Mouse (Mus musculus) right cerebral cortex, postnatal 25 days (tissue): ENCODE data around the gene Rcor1.
A peak's percentile ranks its signal among the peaks of the same experiment; 100 is the strongest.

Experiments
- DNase-seq: peaks from one replicate; pipeline ENCODE4 v3.0.0; 2022

Gene Rcor1

DNA sequence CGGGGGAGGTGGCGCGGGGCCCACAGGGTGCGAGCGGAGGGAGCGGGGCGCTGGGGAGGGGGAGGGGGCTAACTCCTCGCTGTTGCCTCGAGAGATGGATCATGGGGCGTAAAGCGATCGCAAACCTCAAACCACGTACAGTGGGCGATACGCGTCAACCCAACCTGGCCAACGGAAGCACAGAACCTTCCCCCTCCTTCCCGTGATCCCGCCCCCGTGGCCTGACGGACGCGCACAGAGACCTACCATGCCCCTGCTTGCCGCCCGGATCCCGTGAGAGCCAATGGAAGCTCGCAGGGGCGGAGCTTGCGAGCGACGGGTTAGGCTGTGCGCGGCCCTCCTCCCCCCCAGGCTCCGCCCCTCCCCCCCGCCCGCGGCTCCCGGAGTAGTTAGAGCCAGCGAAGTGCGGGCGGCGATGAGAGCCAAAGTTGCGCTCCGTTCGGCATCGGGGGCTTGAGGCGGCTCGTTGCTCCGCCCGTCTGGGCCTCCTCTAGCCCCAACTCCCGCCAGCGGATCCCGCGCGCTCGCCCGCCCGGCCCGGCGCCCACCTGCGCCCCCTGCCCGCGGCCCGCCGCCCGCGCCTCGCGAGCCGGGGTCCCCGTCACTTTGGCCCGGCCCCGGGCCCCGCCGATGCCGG lies at the start of gene Rcor1:
Rcor1 (plus strand) TSS at position 376 of the 637 bp plus-strand sequence.
- DNase-seq: peak; percentile 99

GRCm38 (mm10) chr12:110989409-110989808 lies 49.7 kb upstream of the Rcor1 start:
- DNase-seq: no peak

- no peak for DNase-seq
Measured at GRCm38 (mm10) chr12:110990500-110990899, 48.7 kb upstream of the Rcor1 start.

- DNase-seq: peak; percentile 32
Measured at GRCm38 (mm10) chr12:110991361-110992127, 47.6 kb upstream of the Rcor1 start.

DNA sequence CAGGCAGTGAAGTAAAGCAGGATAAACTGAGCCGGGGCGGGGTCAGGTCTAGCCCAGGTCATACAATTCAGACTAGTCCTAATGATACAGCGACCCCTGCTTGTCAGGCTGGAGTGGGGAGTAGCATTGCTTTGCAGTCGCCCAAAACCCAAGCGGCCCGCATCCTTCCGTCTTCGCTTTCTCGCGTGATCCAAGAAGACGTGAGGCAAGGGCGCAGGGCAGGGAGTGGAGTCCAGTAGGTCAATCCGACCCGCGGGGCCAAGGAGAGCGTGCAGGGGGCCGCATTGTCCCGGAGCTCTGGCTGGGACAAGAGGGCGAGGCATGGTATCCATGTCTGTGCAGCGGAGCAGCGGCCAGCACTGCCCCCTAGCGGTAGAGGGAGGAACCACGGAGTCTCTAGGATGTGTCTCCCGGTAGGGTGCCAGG lies 47.0 kb upstream of the Rcor1 start:
- DNase-seq: peak; percentile 81

GRCm38 (mm10) chr12:110992771-110993170 lies 46.4 kb upstream of the Rcor1 start:
- no peak for DNase-seq

GRCm38 (mm10) chr12:110993226-110993625 lies 45.9 kb upstream of the Rcor1 start:
- DNase-seq: no peak

DNA sequence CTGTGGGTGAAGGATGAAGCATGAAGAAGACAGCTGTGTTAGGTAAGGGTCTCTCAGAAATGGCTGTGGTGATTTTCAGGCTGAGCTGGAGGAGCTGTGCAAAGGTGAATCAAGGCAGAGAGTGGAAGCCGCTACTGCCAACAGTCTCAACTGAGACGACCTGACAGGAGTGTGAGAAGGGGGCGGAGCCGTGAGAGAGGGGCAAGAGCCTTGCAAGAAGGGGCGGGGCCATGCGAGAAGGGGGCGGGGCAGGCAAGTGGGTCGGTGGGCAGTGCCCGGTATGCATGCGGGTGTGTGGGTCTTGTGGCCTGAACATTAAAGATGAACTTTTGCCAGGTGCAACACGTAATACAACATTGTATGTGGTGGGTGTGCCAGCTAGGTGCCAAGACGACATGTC lies 44.5 kb upstream of the Rcor1 start:
- DNase-seq: no peak

DNA sequence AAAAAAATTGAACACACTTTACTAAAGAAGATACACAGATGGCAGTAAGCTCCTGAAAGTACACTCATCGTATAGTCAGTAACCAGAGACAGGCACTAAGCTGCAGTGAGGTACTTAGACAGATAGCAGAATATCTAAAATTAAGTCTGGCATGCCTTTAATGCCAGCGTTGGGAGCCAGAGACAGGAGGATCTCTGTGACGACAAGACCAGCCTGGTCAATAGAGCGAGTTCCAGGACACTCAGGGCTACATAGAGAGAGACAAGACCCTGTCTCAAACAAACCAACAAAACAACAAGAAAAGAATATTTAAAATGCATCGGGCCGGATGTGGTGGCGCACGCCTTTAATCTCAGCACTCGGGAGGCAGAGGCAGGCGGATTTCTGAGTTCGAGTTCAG lies 41.1 kb upstream of the Rcor1 start:
- DNase-seq: no peak

DNA sequence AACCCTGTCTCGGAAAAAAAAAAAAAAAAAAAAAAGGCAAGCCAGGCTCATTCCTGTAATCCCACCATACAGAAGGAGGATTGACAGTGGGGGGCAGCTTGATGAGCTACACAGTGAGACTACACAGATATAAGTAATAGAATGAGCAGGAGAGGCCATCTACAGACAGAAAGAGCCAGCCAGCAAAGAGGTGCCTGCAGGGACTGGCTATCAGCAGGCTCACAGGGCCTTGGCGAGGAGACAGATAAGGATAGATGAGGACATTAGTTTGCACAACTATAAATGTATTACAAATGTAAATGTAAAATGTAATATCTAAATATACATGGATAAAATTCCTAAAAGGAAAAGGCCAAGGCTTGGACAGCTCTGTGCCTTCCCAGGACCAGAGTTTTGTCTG lies 39.3 kb upstream of the Rcor1 start:
- DNase-seq: no peak

DNA sequence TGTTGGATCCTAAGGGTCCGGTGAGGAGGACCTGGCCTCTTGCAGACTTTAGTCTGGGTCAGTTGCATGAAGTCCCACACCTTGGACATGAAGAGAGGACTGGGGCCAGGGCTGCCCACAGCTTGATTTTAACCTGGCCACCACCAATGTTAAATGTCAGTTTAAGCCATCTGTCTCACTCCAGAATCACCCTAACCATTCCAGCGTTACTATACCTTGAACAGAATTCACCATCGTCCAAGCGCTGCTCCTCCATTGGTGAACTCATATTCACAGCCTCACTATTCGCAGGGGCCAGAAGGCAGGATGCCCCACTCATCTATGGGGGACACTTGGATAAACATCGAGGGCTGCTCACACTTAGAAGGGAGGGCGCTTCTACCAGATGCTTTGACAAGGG lies 38.2 kb upstream of the Rcor1 start:
- no peak for DNase-seq

DNA sequence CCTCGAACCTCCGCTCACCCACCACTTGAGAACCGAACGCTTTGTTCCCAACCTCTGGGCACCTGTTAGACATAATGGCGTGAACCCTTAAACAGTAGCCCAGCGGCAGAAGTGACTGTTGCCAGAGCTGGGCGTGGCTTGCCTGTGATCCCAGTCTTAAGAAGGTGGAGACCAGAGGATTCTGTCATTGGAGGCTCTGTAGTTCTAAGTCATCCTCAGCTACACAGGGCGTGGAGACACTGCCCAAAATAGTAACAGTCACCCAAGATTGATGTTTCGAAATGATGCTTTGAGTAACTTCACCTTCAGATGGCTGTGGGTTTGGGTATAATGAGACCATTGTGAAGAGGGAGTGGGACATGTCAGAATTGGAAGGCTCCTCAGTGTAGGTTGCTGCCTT lies 35.0 kb upstream of the Rcor1 start:
- DNase-seq: no peak

DNA sequence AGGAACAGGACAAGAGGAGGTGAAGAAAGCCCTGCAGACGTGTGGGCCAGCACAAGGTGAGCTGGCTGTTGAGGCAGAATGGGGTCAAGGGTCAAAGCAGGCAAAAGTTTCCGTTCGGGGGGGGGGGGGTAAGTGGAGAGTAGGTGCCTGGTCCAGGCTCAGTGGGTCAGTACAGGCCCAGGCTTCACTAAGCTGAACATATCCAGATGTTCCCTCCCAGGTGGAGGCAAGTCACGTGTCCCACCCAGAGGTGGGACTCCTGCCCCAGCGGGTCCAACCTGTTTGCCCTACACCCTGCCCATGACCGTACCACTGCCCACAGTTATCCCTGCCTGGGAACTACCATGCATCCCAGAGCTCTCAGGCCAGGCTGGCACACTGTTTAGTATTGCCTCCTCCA lies 33.3 kb upstream of the Rcor1 start:
- no peak for DNase-seq

GRCm38 (mm10) chr12:111006339-111006738 lies 32.8 kb upstream of the Rcor1 start:
- DNase-seq: no peak

DNA sequence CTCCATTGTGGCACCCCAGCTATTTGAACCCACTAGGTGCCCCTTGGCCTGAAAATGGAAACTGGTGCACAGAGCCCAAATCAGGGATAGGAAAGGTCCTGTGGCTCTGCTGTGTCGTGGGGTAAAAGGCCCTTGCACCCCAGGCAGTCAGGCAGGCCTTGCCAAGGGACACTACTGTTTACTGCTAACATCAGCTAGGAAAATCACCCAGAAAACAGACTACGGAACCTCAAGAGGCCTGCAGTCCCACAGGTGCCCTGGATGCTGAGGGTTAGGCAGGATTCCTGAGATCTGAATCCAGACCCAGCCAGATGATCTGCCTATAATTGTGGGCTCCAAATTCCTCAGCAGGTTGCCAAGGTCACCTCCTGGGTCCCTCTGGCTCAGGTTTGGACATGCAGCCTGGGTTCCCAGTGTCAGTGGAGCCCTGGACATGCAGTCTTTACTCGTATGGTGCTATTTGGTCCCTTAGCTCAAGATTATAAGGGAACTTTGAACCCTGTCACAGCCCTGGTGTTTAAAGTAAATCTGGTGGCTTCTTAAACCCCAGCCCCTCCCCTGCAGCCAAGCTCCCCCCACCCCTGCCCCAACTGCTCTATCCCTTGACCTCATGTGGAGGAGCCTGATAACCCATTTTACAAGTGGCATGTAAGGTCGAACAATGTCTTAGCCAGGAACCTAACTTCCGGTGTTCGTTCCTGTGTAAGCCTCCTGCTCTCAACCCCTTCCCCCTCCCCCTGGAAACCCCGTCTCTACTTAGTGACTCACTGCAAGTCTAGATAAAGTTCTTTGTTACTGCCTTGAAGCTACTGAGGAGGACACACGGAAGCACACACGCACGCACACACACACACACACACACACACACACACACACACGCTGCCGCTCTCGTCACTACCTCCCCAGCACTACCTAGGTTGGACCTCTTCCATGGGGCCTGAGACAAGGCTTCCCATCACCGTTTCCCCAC lies 31.7 kb upstream of the Rcor1 start:
- DNase-seq: no peak

DNA sequence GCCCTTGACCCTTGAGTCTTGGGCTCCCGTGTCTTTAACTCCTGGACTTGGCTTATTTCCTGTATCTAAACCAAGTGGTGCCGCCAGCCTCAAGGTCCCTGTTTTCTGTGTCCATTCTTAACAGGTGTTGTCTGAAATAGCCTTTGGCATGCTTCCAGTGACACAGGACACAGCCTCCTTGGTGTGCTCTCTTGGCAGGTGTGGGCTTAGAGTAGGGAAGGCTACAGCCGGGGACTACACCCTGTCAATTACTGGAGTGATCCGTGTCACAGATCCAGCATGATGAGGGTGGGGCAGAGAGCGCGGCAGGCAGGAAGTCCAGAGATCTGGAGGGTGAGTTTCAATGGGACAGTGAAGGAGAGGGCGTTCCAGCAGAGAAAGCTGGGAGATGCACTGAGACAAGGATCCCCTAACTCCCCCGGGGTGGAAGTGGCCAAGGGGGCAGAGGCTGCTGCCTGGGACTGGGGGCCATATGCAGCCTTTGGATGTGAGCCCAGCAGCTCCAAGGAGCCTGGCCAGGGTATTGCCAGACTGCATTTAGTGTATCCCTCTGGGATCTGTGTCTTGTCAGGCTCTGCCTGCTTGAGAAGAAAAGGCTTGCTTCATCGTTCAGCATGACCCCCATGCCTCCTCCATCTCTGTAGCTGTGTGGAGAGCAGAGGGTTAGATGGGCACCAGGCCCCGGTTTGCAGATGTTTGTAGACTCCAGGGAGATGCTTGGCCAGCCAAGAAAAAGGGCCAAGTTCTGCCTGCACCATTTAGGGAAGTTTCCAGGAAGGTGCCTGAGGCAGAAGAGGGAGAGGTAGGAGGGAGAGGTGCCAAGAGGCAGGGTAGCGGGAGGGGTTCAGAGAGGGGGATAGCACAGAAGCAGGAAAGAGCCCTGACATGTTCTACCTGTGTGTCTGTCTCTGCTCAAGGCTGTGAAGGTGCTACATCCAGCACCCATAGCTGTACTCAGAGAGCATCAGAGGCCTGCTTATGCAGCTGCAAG lies 30.4 kb upstream of the Rcor1 start:
- DNase-seq: no peak

- DNase-seq: no peak
Measured at GRCm38 (mm10) chr12:111009615-111010257, 29.4 kb upstream of the Rcor1 start.

DNA sequence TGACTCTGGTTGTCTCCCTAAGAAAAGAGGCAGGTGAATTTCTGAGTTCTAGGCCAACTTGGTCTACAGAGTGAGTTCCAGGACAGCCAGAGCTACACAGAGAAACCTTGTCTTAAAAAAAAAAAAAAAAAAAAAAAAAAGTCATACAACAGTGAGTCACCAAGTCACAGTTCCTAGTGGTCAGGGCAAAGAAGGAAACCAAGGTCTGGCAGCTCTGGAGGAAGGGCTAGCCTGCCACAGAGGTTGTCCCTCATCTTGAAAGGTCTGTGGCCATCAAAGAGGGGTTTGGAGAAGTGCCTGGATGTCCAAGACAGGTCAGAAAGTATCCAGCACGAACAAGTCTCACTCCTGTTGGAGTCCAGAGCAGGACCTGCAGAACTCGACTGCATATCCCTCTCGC lies 22.3 kb upstream of the Rcor1 start:
- no peak for DNase-seq

DNA sequence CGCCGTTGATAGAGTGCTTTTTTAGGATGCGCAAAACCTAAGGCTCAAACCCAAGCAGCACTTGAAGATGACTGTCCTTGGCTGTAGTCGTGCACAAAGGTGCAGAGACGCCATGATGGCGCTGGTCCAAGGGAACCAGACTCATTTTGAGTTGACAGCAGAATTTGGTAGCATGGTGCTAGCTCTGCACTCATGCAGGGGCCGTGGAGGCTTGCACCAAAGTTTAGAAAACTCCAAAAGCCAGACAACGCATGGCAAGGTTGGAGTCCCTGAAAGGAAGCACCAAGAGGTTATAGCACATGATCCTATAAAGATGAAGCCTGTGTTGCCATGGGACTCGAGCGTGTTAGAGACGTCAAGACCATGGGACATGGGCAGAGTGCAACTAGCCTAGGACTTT lies 21.1 kb upstream of the Rcor1 start:
- no peak for DNase-seq

DNA sequence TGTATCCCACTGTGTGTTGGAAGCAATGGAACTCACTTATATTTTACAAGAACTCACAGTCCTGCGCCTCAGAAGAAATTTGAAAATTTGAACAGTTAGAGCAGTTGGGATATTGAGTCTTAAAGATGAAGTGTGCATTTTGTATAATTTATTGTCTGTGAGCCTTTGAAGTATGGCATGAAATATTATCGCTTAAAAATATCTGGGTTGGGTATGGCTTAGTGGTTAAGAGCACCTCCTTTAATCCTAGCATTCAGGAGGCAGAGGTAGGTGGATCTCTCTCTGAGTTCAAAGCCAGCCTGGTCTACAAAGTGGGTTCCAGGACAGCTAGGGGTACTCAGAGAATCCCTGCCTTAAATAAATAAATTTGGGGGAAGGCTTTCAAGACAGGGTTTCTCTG lies 20.1 kb upstream of the Rcor1 start:
- DNase-seq: no peak

- DNase-seq: no peak
Measured at GRCm38 (mm10) chr12:111021138-111021537, 18.0 kb upstream of the Rcor1 start.

DNA sequence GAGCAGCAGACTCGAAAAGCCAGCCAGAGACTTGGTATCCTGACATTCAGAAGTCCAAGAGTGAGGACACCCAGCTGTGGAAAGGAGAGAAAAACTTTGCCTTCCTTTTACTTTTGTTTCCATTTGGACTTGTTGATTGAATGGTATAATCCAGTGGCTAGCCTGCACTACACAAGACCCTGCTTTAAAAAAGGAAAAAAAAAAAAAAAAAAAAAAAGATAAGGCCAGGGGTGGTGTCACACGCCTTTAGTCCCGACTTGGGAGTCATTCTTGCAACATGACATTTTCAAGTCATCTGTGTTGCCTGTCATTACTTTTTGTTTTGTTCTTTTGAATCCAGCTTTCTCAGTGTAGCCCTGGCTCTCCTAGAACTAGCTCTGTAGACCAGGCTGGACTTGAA lies 17.6 kb upstream of the Rcor1 start:
- no peak for DNase-seq
